Mouse (Mus musculus) NIH3T3 (cell line): ENCODE data around the gene Tmcc3.

Source experiments
- DNase-seq: peaks from one replicate; pipeline ENCODE4 v3.0.0-alpha.2; 2012; ENCODE audit warnings: low read depth

The Tmcc3 gene

DNA sequence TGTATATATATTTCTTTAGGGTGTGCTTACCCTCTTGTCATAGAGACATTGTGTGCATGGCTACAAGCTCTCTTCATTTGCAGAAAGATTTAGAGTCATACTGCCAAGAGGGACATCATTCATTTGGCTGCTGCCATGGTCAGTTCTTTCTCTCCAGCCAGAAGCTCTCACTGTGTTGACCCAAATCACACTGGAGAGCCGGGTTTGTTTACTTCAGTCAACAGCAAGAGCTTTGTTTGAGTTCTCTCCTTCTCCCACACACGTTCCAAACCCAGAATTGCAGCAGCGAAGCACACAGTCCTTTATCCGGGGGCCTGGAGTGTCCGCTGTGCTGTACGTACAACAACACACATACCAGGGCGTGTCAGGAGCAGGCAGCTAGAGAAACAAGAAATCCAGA, 154.6 kb downstream of the Tmcc3 start:
- DNase-seq, result no peak

DNA sequence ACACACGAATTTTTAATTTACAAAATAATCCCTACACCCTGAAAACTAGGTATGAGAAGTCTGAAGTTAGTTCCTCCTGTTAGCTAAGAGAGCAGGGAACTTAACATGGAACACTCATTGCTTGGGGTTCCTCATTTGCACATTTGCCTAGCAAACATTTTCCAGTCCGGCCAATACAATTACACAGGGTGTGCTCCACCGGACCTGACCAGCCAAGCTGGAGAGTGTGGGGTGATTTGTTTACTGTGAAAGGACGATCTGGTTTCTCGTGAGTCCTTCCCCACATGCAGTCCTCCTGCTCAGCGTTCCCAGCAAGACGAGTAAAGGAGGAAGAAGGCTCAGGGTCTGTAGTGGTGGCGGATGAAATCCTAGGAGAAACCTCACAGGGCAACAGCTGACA, 159.7 kb downstream of the Tmcc3 start:
- DNase-seq, result no peak

DNA sequence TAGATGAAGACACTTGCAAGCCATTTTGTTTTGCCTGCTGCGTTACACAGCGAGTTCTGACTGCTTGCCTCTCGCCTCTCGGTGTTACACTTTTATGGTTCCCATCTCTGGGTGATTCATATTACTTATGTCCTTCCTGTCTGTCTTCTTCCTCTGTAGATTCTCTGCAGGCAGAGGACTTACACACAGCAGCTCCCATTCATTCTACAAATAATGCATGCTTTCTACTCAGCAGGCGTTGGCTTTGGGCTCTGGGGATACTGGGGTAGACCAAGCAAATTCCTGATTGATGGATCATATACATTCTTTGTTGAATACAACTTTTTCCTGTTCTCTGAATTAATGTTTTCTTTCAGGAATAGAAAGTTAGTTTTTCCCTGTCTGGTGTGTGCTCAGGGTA, 161.8 kb downstream of the Tmcc3 start:
- peak; percentile 72 for DNase-seq

DNA sequence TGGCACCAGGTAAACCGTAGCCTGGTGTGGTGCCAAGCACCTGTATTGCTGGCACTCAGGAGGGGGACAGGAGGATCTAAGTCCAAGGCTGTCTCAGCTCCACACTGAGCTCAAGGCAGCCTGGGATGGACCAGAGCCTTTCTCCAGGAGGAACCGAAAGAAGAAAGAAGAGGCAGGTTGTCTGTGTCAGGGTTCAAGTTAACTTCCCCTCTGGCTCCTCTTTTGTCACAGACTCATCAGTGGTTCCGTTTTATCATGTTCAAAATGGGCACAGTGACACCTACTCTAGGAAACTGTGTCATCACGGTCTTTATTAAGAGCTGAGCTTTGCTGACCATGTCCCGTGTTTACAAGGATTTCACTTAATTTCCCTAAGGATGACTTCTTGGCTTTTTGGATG, 162.4 kb downstream of the Tmcc3 start:
- DNase-seq, result no peak

DNA sequence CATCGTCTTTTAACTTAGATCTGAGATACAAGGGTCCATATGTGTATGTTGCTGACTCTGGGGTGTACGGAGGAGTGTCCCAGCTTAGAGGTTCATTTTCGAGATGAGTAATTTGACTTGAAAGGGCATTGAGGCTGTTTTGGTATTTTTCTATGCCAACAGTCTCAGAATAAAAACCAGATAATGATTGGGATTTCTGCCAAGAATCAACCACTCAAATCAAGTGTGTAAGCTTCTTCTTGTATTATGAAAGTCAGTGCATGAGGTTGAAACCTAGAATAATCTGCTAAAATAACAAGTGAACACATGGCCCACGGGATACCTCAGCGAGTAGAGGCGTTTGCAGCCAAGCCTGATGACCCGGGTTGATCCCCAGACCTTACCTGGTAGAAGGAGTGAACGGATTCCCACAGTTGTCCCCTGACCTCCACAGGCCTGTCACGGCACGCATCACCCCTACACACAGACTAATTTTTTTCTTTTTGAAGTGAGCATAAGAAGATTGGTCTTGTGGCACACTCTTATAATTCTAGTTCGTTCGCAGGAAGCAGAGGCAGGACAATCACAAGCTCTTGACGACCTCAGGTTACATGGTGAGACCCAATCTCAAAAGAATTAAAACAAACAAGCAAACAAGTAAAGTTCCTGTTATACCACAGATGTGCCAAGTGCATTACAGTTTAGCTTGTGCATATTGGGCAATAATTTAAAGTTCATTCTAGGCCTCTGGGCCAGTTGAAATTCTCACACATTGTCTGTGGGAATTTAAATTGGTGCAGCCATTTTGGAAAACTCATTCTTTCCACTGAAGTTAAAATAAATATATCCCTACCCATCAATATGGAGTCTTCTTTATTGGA, 165.8 kb downstream of the Tmcc3 start:
- DNase-seq, result peak; percentile 59

DNA sequence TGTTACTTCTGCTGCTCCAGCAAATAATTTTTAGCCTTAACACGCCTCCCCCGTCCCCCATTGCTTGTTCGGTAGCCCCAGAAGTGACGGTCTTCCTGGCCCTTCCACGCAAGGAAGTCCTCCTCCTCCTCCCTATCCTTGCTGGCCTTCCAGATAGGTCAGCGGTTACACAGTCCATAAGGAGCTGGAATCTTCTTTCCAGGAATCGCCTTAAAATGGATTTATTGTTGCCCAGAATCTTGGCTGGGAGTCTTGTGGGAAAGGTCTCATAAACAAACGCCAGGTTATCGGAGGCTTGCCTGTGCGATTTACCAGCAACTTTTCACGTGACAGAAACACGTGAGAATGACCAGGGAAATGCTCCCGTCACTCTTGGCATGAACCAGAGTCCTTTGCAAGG, 167.9 kb downstream of the Tmcc3 start:
- no peak for DNase-seq

DNA sequence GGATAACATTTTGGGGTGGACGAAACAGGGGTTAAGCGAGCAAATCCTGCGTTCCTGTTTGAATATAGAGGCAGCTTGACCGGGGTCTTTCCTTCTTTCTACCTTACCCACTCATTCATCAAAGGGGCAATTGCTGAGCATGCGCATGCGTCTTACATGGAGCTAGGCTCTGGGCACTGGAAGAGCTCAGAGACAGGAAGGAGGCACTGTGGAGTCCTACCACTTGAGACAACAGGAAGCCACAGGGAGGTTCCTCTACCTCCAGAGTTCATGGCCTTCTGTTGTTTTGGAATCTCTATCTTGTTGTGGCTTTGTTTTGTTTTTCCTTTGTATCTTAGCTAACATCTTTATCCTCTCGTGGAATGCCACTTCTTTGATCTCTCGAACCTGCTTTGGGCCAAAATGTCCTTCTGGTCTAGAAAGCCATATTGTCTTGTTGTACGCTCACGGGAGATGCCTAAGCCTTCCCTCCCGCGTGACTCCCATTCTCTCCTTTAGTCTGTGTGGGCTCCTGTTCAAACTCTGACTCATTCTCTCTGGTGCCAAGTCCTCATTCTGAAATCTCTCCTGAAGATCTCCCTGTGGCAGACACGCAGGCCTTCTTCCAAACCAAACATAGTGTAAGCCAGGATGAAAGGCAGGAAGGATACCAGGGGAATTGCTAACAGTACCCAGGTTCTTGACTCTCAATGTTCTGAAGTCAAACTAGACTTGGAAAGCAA, 168.8 kb downstream of the Tmcc3 start:
- peak; percentile 98 for DNase-seq

DNA sequence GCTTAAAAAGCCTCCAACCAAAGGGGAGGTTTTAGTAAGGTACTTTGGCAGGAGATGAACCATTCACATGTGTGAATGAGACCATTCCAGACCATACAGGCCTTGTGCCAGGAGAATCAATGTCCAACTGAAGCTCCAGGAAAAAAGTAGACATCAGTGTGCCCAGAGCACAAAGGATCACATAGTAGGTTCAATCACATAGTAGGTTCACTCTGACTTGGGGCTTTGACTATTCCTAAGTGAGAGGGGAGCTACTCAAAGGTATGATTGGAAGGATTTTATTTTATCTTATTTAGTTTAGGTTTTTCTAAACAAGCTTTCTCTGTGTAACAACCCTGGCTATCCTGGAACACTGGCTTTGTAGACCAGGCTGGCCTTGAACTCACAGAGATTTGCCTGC, 169.9 kb downstream of the Tmcc3 start:
- DNase-seq, result no peak

DNA sequence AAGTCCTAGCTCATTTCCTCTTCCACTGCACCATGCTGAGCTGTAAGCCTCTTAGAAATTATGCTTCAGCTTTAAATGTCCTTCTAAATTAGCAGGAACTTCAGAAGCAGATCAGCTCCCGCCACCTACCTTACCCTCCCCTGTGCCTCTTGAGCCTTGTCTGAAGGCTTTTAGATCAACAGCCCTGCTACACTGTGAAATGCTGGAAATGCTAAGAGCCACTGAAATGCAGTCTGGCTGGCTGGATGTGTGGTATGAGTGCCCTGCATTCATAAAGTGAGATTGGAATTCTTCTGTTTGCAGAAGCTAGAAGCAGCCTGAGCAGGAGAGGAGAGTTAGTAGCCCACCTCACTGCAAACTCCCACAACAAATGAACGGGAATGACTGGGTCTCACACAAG, 174.4 kb downstream of the Tmcc3 start:
- DNase-seq, result no peak

DNA sequence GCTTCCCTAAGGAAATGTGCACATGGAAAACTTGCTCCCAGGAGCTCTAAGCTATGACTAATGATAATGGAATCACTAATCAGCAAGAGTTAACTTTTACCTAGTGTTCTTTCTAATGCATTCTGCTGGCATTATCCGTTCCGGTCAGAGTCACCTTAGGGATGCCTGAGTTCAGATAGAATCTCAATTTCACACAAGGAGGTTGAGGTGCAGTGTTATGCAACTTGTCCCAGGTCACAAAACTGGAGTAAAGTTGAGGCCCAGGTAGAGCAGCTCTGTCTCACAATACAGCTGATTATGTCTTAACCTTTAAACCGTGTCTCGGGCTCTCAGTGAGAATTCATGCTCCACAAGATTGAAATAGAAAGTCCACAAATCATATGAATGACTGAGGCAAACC, 177.8 kb downstream of the Tmcc3 start:
- DNase-seq, result no peak

DNA sequence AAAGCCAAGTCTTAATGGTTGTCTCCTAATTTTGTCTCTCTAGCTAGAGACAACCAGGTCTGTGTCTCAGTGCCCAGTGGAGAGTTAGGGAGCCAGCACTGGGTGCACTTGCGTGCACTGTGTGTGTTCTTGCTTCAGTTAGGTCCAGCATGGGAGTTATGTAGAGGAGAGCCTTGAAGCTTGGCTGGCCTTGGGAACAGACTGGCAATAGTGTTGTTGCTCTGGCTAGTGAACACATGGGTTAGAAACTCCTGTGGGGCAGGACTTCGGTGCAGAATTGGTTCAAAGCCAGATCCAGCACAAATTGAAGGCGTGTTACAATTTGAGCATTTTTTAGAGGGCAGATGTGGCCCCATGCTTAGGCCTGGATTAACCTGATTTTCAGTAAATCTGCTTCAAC, 179.3 kb downstream of the Tmcc3 start:
- DNase-seq, result no peak

DNA sequence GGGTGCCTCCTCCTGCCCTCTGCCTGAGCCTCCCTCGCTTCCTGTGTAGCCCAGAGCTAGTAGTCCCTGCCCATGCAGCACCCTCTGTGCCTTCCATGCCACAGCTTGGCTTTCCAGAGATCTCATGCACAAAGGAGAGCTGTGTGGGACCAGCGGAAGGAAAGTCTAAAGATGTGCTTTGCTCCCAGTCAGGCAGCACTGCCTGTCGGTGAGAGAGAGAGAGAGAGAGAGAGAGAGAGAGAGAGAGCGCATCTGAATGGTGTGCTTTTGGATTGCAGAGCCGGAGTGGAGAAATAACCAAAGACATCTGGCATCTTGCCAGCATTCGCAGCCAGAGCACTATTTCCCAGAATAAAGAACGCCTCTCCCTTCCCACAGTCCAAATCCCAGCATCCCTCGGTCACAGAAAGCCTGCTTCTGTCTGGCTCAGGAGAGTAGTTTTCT, 182.7 kb downstream of the Tmcc3 start:
- peak; percentile 56 for DNase-seq

DNA sequence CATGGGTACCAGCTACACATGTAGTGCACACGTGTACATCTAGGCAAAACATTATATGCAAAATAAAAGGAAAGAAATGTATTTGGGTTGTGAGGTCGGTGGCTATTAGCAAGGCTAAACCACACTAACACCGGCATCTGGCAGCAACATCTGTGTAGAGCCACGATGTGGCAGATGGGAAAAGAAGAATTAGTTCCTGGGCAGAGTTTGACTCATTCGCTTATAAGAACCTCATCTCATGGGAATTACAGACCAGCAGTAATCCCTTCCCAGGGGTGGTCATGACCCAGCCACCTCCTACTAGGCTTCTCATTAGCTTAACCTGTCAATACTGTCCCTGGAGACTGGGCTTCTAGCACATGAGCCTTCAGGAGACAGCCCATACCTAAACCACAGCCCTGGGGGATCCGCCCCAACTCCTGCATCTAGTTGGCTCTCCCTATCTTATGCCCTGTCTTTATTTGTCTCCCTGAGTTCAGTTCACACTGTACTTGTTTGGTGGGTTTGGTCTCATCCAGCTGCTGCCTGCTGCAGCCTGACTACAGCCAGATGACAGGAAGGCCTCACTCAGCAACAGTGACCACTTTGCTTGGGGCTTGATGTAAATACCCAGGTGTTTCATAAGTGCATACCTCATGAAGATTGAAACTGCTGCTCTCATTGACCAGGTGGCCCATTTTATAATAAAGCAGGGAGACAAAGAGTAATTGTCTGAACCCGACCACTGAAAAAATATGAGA, 183.9 kb downstream of the Tmcc3 start:
- DNase-seq, result peak; percentile 51

DNA sequence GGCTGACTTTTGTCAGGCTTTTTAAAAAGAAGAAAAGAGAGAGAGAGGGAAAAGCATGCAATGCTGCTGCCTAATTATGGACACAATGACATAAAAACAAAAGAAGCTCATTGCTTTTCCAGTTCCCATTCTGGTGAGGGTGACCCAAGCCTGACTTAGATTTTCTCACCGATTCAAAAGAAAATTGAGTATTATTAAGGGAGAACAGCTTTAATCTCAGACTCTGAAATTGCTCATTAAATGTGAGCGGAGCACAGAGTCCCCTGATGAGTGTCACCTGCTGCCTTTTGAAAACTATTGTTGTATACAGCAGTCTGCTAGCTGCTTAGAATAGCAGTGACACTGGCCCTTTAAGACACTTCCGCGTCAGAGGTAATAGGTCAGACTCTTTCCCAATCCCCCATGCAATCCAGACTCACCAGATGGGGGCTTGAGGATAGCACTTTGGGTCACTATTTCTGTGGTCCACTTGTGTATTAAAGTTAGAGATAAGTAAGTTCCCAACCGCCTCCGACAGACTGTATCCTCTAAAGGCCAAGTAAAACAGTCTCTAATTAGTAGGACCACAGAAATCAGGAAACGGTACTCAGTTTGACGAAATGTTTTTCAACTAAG, 185.2 kb downstream of the Tmcc3 start:
- no peak for DNase-seq

DNA sequence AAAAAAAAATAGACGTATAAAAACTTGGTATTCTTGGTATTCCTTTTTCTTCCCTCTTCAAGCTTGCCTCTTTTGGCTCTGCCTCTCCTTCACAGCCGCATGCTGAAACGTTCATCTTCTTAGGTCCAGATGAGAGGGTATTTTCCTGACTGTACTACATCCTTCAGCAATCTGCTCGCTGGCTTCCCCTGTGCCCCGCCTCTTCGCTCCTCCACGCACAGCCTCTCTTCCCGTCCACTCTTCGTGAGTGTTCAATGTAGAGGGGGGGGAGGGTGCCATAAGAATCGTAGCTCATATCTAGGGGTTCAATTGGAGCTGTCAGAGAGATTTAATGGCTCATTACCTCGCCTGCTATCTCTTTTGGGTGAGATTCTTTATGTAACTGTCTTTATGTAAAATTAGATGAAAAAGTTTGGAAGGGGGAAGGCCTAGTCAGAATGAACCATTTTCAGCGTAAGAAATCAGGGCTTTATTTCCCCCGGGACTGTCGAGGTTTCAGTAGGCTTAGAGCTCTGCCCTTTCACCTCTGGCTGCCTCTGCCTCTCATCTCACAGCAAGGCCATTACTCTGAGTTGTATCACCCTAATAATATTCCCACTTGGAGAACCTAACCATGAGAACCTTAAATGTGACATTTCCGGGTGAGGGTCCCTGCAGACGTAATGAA, 188.6 kb downstream of the Tmcc3 start:
- DNase-seq, result no peak

DNA sequence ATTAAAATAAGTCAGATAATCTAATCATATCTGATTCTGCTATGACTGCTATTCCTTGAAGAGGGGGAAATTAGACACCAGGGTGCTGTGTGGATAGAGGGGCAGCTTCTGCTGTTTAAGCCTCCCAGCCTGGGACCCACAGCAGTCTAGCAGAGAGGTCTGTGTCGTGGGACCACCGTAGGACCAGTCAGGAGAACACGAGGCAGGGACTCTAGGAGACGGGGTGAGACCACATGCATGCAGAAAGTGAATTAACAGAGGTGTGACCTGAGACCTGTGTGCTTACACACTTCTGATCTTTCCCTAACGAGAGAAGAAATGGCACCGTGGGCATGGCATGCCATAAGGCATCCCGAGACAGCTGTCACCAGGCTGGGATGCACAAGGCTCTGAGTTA, 189.1 kb downstream of the Tmcc3 start:
- no peak for DNase-seq

DNA sequence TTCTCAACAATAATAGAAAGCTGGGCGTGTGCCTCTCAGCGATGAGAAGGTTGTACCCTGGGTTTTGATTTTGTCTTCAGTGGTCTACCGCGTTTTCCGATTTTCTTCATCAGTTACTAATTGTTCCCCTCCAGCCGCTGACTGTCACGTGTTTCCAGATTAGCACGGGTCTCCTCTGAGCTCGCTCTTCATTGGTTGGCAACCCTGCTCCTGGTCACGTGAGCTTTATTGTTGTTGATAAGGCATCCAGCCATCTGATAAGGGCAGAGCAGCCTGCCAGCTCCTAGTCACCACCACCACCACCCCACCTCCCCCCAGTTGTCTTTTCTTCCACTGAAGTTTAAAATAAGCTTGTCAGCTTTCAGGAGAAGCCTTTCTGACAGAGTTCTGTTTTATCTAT, 190.0 kb downstream of the Tmcc3 start:
- no peak for DNase-seq

DNA sequence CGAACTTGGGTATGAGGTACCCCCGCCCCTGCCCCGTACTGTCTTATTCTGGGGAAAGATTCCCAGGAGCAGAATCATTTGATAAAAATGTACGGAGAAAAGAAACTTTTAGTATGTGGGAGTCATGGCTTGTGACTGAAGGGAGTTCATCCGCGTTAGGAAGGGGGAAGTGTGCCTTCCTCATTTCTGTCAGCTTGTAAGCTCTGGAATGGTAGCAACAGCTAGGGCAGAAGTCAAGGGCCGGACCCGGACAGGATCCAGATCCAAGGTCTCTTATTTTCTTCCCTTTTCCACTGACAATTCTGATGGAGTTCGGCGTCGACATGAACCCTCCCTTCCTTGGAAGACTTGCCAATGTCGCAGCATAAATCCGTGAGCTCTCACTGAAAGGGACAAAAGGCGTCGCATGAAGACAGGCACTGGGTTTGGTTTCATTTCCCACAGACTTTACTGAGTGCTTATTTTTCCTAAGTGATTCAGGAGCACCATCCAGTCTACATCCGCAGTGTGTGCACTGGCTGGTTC, 193.6 kb downstream of the Tmcc3 start:
- DNase-seq, result no peak

DNA sequence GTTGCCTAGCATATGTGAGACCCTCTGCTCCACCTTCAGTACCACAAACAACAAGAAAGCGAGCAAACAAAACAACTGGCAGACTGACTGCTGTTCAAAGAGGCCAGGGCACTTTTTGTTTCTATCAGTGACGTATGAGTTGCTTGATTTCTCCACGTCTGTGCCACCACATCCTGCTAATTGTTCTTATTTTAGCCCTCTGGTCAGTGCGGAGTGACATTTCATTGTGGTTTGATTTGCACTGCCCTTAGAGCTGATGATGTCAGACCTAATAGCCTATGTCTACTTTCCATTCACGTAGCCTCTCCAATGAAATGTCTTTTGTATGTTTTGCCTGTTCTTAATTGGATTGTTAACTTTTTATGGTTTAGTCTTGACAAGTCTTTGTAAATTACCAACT, 197.1 kb downstream of the Tmcc3 start:
- DNase-seq, result no peak

DNA sequence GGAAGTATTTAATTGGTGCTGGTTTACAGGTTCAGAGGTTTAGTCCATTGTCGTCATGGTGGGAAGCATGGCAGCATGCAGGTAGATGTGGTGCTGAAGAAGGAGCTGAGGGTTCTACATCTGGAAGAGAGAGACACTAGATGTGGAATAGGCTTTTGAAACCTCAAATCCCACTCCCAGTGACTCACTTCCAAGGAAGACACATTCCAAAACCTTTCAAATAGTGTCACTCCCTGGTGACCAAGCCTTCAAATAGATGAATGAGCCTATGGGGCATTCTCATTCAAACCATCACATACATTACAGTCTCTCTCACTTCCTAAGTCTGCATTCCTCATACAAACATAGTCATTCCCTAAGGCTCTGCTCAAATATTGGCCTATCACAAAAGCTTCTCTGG, 201.0 kb downstream of the Tmcc3 start:
- DNase-seq, result no peak

DNA sequence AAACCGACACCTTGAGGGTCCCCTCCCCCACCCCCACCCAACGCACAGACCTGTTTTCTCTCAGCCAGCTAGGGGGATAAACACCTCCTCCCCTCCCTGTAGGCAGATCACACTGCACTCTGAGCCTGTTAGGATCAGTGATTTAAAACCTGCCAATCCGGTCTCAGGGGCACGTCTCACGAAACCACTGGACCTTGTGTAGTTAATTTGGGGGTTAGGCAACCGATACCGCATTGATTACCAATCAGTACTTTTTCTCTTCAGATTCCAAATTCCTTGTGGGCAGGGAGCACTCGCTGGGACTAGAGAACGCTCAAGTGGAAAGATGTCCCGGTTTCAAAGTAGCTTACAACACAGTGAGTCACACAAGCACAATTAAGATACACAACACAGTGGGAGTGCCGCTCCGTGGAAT, 202.3 kb downstream of the Tmcc3 start:
- no peak for DNase-seq
